In genomic region chr9:123863641-123864040, GRCm38 (mm10) we compare ENCODE assay signal across 25 mouse cellular contexts. TPM values are rescaled to one million over a fixed set of nuclear protein-coding genes. Genes with fewer than 3 reads are reported as not detected.
A peak's percentile ranks its signal among the peaks of the same experiment; 100 is the strongest.
DNase-seq lines count a peak whose midpoint lies in the region; ATAC-seq and TF ChIP-seq lines count a peak whose summit lies in the region.
"Had no signal": no experiment of that assay in that cellular context is flagged by ENCODE, and none has a peak within 500 bp of the region (broad histone marks: within the 10 kb centered on the region; RNA-seq: fewer than 3 reads in every experiment).

No protein-coding gene starts in this region.

- H3K36me3 ChIP-seq in heart, embryonic 10.5 days, result no peaks in the 10 kb centered on the region
- H3K36me3 ChIP-seq: embryonic facial prominence, embryonic 13.5 days; forebrain, embryonic 12.5 days; hindbrain, embryonic 12.5 days had no signal

- no peaks in the 10 kb centered on the region for H3K9me3 ChIP-seq in heart, embryonic 10.5 days
- H3K9me3 ChIP-seq: embryonic facial prominence, embryonic 13.5 days; forebrain, embryonic 12.5 days; hindbrain, embryonic 12.5 days had no signal

- intact Hi-C loops in left cerebral cortex, postnatal 36 days (cut with DNase I), result no loop called here

- H3K4me3 ChIP-seq in heart, embryonic 10.5 days, result no peak overlapping the region
- peak overlapping the region; percentile 12; the same call in 1 of the 2 replicates for H3K4me3 ChIP-seq in bone marrow macrophage, adult 2 months (ENCODE audit: insufficient read depth, low read length)
- H3K4me3 ChIP-seq: embryonic facial prominence, embryonic 13.5 days; forebrain, embryonic 12.5 days; hindbrain, embryonic 12.5 days had no signal

- no peak for TF ChIP-seq POLR2A in bone marrow macrophage, adult 2 months (IDR thresholded peaks at IDR 0.05; ENCODE audit: borderline replicate concordance, low read depth, low read length)

- no peaks in the 10 kb centered on the region for H3K27me3 ChIP-seq in heart, embryonic 10.5 days (ENCODE audit: insufficient read depth, poor library complexity, severe bottlenecking)
- H3K27me3 ChIP-seq: embryonic facial prominence, embryonic 13.5 days; forebrain, embryonic 12.5 days; hindbrain, embryonic 12.5 days had no signal

- no peak overlapping the region for H3K27ac ChIP-seq in heart, embryonic 10.5 days
- peak overlapping the region; percentile 96 for H3K27ac ChIP-seq in bone marrow macrophage, adult 2 months (ENCODE audit: insufficient read depth, low read depth, low read length)
- H3K27ac ChIP-seq: embryonic facial prominence, embryonic 13.5 days; forebrain, embryonic 12.5 days; hindbrain, embryonic 12.5 days had no signal

- WGBS in heart, embryonic 10.5 days, result 84% methylated on average over 1 of the region's 1 CpGs

- TF ChIP-seq CTCF in bone marrow macrophage, adult 2 months (IDR thresholded peaks at IDR 0.05; ENCODE audit: low read depth, low read length), result no peak

- no peaks in the 10 kb centered on the region for H3K4me1 ChIP-seq in heart, embryonic 10.5 days
- peaks cover 32% of the 10 kb centered on the region for H3K4me1 ChIP-seq in bone marrow macrophage, adult 2 months (ENCODE audit: control insufficient read depth, insufficient read depth, low read length)
- H3K4me1 ChIP-seq: embryonic facial prominence, embryonic 13.5 days; forebrain, embryonic 12.5 days; hindbrain, embryonic 12.5 days had no signal

- ATAC-seq in megakaryocyte, adult 5-6 weeks (ENCODE audit: poor library complexity, severe bottlenecking), result peak; percentile 81
- ATAC-seq: CD4-positive, CD25-positive, alpha-beta regulatory T cell, adult 4 months; forebrain, embryonic 16.5 days; hindbrain, embryonic 16.5 days; inflammation-experienced regulatory T-cells, adult 6 months had no signal

- DNase-seq in heart, adult 11 months, result peak; percentile 54
- no peak for DNase-seq in heart, embryonic 10.5 days (ENCODE audit: low spot score)
- no peak for DNase-seq in left cerebral cortex, adult 11 months (ENCODE audit: low spot score)
- no peak for DNase-seq in ovary, postnatal 14 days (ENCODE audit: low spot score)
- no peak for DNase-seq in left cerebral cortex, postnatal 36 days (ENCODE audit: low spot score in 2 of 2)
- DNase-seq: adrenal gland, adult 2 months; adrenal gland, postnatal 36 days; cerebellum, adult 11-12 months; cerebellum, adult 9-10 months; cerebellum, postnatal 25 days; gastrocnemius, postnatal 10 days; heart, postnatal 10 days; heart, postnatal 4 days had no signal

RNA-seq across cellular contexts. Expression of gene Xcr1, which starts 1.8 kb away (rescaled TPM):
- 0.06 TPM in 1 of 2 replicates, not detected in the other for polyA plus RNA-seq in heart, embryonic 10.5 days (2016; fragmentation: Nextera tagmentation; extraction: Ambion mirVana)
- not detected in 2 replicates for polyA plus RNA-seq in bone marrow macrophage, adult 2 months (2012; ENCODE audit: insufficient read depth, insufficient read length, missing spikeins)
- total RNA-seq in megakaryocyte, adult 5-6 weeks (2015), result 0.16 TPM in 1 of 2 replicates, not detected in the other
- 0.18 and 0.33 TPM in 2 replicates for total RNA-seq in megakaryocyte, adult 5-6 weeks (2017)
- not detected for total RNA-seq in left cerebral cortex, postnatal 36 days (2021)
- total RNA-seq: heart, postnatal 10 days; heart, postnatal 4 days; MEL had no signal
- polyA plus RNA-seq: embryonic facial prominence, embryonic 13.5 days; forebrain, embryonic 12.5 days; frontal cortex, adult 2 months; heart, embryonic 14.5 days had no signal

RNA-seq across cellular contexts. Expression of gene Fyco1, which starts 11.9 kb away (rescaled TPM):
- polyA plus RNA-seq in heart, embryonic 10.5 days (2016; fragmentation: Nextera tagmentation; extraction: Ambion mirVana), result 20.5 and 31.8 TPM in 2 replicates
- 15.0 and 16.2 TPM in 2 replicates for polyA plus RNA-seq in bone marrow macrophage, adult 2 months (2012; ENCODE audit: insufficient read depth, insufficient read length, missing spikeins)
- total RNA-seq in megakaryocyte, adult 5-6 weeks (2015), result 20.3 and 24.4 TPM in 2 replicates
- total RNA-seq in megakaryocyte, adult 5-6 weeks (2017), result 18.2 and 22.2 TPM in 2 replicates
- 10 to 100 TPM; 21.7 to 35.5 TPM for total RNA-seq in left cerebral cortex, postnatal 36 days (2021)

RNA-seq across cellular contexts. Expression of gene Cxcr6, which starts 57.4 kb away (rescaled TPM):
- polyA plus RNA-seq in heart, embryonic 10.5 days (2016; fragmentation: Nextera tagmentation; extraction: Ambion mirVana), result 0.09 and 0.26 TPM in 2 replicates
- not detected in 2 replicates for polyA plus RNA-seq in bone marrow macrophage, adult 2 months (2012; ENCODE audit: insufficient read depth, insufficient read length, missing spikeins)
- total RNA-seq in megakaryocyte, adult 5-6 weeks (2015), result 1.4 and 3.7 TPM in 2 replicates
- 0.89 and 2.7 TPM in 2 replicates for total RNA-seq in megakaryocyte, adult 5-6 weeks (2017)
- total RNA-seq in left cerebral cortex, postnatal 36 days (2021), result not detected
- total RNA-seq: gastrocnemius, postnatal 10 days; heart, postnatal 10 days; heart, postnatal 4 days; MEL had no signal
